Mouse (Mus musculus) CD8-positive naive resting alpha-beta T cell, adult 57 days (primary cell): ENCODE results near the gene Cpn1. TPM values are rescaled to one million over a fixed set of nuclear protein-coding genes. Genes with fewer than 3 reads are reported as not detected.

Experiments
- total RNA-seq: library from RNA; stranded (reverse); gene quantifications from one replicate; pipeline ENCODE4 v1.2.4, GENCODE M21; 2023

The Cpn1 gene
- total RNA-seq, result not detected

GRCm38 (mm10) chr19:43986069-43986794 is at the start of gene Cpn1:
TSS of gene Cpn1 (minus strand) at chr19:43986556.

GRCm38 (mm10) chr19:44028972-44029371 is 42.6 kb upstream of the Cpn1 start, which contains the start of gene Cyp2c23:
TSS of gene Cyp2c23 (minus strand) at chr19:44029208.

GRCm38 (mm10) chr19:43939769-43940689 is 46.3 kb downstream of the Cpn1 start, which contains the start of gene Dnmbp:
TSS of gene Dnmbp (minus strand) at chr19:43940191.

Other genes with a start within 250 kb of the Cpn1 start
- 7.2 TPM for gene Cutc, start 233.6 kb downstream of the Cpn1 start, total RNA-seq
- gene Cox15, start 233.6 kb downstream of the Cpn1 start, total RNA-seq, result 13.2 TPM
- not detected for gene Abcc2, start 204.4 kb downstream of the Cpn1 start, total RNA-seq
- gene Dnmbp, start 46.4 kb downstream of the Cpn1 start, total RNA-seq, result 8.1 TPM
- gene Cyp2c23, start 42.7 kb upstream of the Cpn1 start, total RNA-seq, result not detected
- gene Erlin1, start 83.2 kb upstream of the Cpn1 start, total RNA-seq, result 6.3 TPM
- gene Chuk, start 120.9 kb upstream of the Cpn1 start, total RNA-seq, result 65.2 TPM
- 28.9 TPM for gene Cwf19l1, start 149.3 kb upstream of the Cpn1 start, total RNA-seq
- 53.4 TPM for gene Bloc1s2, start 159.9 kb upstream of the Cpn1 start, total RNA-seq
- gene Pkd2l1, start 205.9 kb upstream of the Cpn1 start, total RNA-seq, result not detected
- gene Scd3, start 216.7 kb upstream of the Cpn1 start, total RNA-seq, result not detected